Mouse (Mus musculus) hindbrain, embryonic 16.5 days (tissue): Measurements from ENCODE around the gene Snupn. TPM values are rescaled to one million over a fixed set of nuclear protein-coding genes. Genes with fewer than 3 reads are reported as not detected.

Source experiments
- ATAC-seq: fragments of 200-750 bp; cut with Nextera tagmentation; 2 replicates; pipeline ENCODE4 v1.8.0; 2017; ENCODE audit warnings: moderate TSS enrichment, moderate library complexity
- H3K27ac ChIP-seq: fragments of 300-500 bp; sonication (generic); 2 replicates; pipeline ENCODE4 v1.5.1; 2014; ENCODE audit warnings: low read depth, mild to moderate bottlenecking, control low read depth, low read length, moderate library complexity
- H3K27me3 ChIP-seq: fragments of 300-500 bp; sonication (generic); replicated peaks from 2 replicates; pipeline ENCODE4 v1.6.1; 2014; ENCODE audit warnings: low read length; ENCODE audit not compliant: control insufficient read depth, insufficient read depth
- H3K36me3 ChIP-seq: fragments of 300-500 bp; sonication (generic); 2 replicates; pipeline ENCODE4 v1.6.1; 2014; ENCODE audit warnings: mild to moderate bottlenecking, low read length, moderate library complexity, mixed read lengths; ENCODE audit not compliant: control insufficient read depth, insufficient read depth
- H3K4me1 ChIP-seq: fragments of 300-500 bp; sonication (generic); 2 replicates; pipeline ENCODE4 v1.6.1; 2014; ENCODE audit warnings: low read depth, low read length; ENCODE audit not compliant: control insufficient read depth, insufficient read depth
- H3K4me2 ChIP-seq: fragments of 300-500 bp; sonication (generic); 2 replicates; pipeline ENCODE4 v1.6.1; 2014; ENCODE audit warnings: mild to moderate bottlenecking, low read length, control low read depth, moderate library complexity
- H3K4me3 ChIP-seq: fragments of 300-500 bp; sonication (generic); 2 replicates; pipeline ENCODE4 v1.5.1; 2014; ENCODE audit warnings: mild to moderate bottlenecking, low read length, control low read depth, moderate library complexity
- H3K9ac ChIP-seq: fragments of 300-500 bp; sonication (generic); 2 replicates; pipeline ENCODE4 v1.6.1; 2014; ENCODE audit warnings: low read depth, mild to moderate bottlenecking, control low read depth, low read length, moderate library complexity
- H3K9me3 ChIP-seq: fragments of 300-500 bp; sonication (generic); 2 replicates; pipeline ENCODE4 v1.6.1; 2014; ENCODE audit warnings: mild to moderate bottlenecking, low read length, moderate library complexity; ENCODE audit not compliant: control insufficient read depth
- WGBS: fragments of 180-500 bp; shearing (Covaris S2); extraction: QIAGEN DNeasy Blood & Tissue Kit; methylation state at CpG from one replicate; pipeline ENCODE4 v1.1.7; 2014; 5-methylcytosine and 5-hydroxymethylcytosine counted together
- polyA plus RNA-seq: library from polyadenylated mRNA; unstranded; fragments of >200 nt; fragmentation: Nextera tagmentation; extraction: Ambion mirVana; gene quantifications from 2 replicates; pipeline ENCODE4 v1.2.1, GENCODE M21; 2015

The Snupn gene
- polyA plus RNA-seq, 1 experiment from 2014 or later: 28.9 TPM

DNA sequence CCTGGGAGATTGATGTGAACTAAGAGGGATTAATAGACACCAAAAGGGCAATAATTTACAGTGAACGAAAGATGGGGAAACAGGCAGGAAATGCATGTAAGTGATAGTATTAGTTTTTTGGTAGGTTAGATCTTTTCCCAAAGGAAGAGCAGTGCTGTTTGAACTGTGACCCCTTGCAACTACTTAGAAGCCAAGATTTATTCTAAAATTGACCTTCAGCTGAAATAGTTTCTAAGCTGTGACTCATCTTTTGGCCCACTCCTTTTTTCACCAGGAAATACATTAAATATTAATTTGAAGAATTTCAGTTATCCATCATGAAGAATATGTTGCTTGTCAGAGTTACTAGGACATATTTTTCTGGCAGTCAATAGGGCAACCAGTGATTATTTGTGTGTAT lies 63.1 kb downstream of the Snupn start:
- H3K4me3 ChIP-seq: no peak overlapping the region
- no peak for ATAC-seq
- H3K4me2 ChIP-seq: no peak overlapping the region
- H3K36me3 ChIP-seq: peaks cover 8% of the 10 kb centered on the region
- no peaks in the 10 kb centered on the region for H3K4me1 ChIP-seq
- WGBS: 78% methylated on average over 1 of the region's 1 CpGs
- H3K9ac ChIP-seq: no peak overlapping the region
- H3K27me3 ChIP-seq: no peaks in the 10 kb centered on the region
- no peak overlapping the region for H3K27ac ChIP-seq
- H3K9me3 ChIP-seq: peaks cover 3% of the 10 kb centered on the region; the same call in 1 of the 2 replicates

DNA sequence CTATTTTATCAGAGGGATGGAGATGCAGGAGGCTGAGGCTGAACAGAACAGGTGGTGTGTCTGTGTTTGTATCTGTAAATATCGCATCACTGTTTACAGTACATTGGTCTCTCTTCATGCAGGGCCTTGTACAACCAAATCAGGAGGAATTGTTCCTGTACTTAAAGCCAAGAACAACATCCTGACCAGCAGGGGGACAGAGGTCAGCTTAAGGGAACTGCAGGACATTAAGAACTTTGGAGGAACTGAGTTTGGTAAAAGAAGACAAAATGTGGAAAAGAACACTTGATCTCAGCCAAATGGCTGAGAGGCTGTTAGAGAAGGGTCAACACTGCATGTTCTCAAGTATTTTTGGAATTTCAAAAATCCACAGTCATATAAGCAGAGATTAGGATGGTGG lies 64.1 kb downstream of the Snupn start:
- Histone ChIP-seq H3K9me3 (peaks cover 3% of the 10 kb centered on the region; the same call in 1 of the 2 replicates), H3K4me1 (no peaks in the 10 kb centered on the region), H3K27ac (no peak overlapping the region), H3K4me3 (no peak overlapping the region), H3K27me3 (no peaks in the 10 kb centered on the region), H3K9ac (no peak overlapping the region), H3K36me3 (peaks cover 8% of the 10 kb centered on the region), H3K4me2 (no peak overlapping the region)
- ATAC-seq: no peak
- WGBS: 92% methylated on average over 1 of the region's 1 CpGs

DNA sequence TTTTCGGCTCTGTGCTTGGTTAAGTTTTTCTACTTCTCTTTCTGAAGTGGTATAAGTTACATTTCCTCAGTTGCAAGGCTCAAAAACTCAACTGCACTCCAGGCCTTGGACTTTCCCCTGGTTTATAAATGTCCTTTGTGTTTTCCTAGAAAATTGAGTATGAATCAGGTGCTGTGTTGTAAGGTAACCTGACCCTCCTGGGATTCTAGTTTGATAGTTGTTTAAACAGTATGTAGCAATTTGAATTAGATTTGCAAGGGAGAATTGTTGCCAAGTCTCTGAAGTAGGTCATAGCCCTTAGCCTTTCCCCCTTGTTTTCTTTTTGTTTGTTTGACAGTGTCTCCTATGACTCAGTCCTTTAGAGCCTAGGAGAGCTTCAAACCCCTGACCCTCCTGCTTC lies 67.0 kb downstream of the Snupn start:
- ATAC-seq: no peak
- Histone ChIP-seq H3K4me3 (no peak overlapping the region), H3K4me1 (no peaks in the 10 kb centered on the region), H3K27ac (no peak overlapping the region), H3K36me3 (peaks cover 15% of the 10 kb centered on the region), H3K9me3 (peaks cover 3% of the 10 kb centered on the region; the same call in 1 of the 2 replicates), H3K9ac (no peak overlapping the region), H3K27me3 (no peaks in the 10 kb centered on the region), H3K4me2 (no peak overlapping the region)
- 78% methylated on average over 1 of the region's 1 CpGs for WGBS

DNA sequence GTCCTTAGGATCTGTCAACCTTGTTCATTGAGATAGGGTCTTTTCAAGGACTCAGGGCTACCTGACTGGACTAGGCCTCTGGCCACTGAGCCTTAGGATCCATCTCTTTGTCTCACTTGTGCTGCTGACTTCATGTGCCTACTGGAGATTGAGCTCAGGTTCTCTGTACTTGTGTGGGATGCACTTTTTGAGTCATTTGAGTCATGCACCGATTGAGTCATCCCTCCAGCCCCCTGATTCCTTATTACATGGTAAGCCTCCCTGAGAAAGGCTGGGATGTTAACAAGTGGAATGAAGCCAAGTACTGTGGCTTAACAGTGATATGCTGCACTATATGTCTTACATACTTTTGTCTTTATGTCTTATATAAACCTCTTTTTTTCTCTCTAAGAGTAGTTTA lies 81.1 kb downstream of the Snupn start:
- WGBS: 89% methylated on average over 1 of the region's 1 CpGs
- Histone ChIP-seq H3K4me2 (no peak overlapping the region), H3K9ac (no peak overlapping the region), H3K36me3 (peaks cover 27% of the 10 kb centered on the region), H3K4me1 (no peaks in the 10 kb centered on the region), H3K4me3 (no peak overlapping the region), H3K27ac (no peak overlapping the region), H3K27me3 (no peaks in the 10 kb centered on the region), H3K9me3 (no peaks in the 10 kb centered on the region)
- ATAC-seq: no peak

Other genes with a start within 250 kb of the Snupn start
- 79.4 and 80.7 TPM in 2 replicates for gene Lingo1, start 154.4 kb upstream of the Snupn start, polyA plus RNA-seq
- 0.20 TPM in 1 of 2 replicates, not detected in the other for gene Odf3l1, start 86.2 kb upstream of the Snupn start, polyA plus RNA-seq
- gene Cspg4, start 85.8 kb upstream of the Snupn start, polyA plus RNA-seq: 10.7 and 10.8 TPM in 2 replicates
- 3.0 and 3.8 TPM in 2 replicates for gene Snx33, start 22.5 kb upstream of the Snupn start, polyA plus RNA-seq
- gene Imp3, start 13.4 kb upstream of the Snupn start, polyA plus RNA-seq: 66.8 and 66.9 TPM in 2 replicates
- gene Ptpn9, start 44.0 kb downstream of the Snupn start, polyA plus RNA-seq: 22.9 and 24.6 TPM in 2 replicates
- 19.6 and 20.7 TPM in 2 replicates for gene Sin3a, start 121.2 kb downstream of the Snupn start, polyA plus RNA-seq
- gene Man2c1, start 179.8 kb downstream of the Snupn start, polyA plus RNA-seq: 77.2 and 88.7 TPM in 2 replicates
- gene Neil1, start 197.4 kb downstream of the Snupn start, polyA plus RNA-seq: 8.2 and 8.7 TPM in 2 replicates
- 166 and 185 TPM in 2 replicates for gene Commd4, start 207.5 kb downstream of the Snupn start, polyA plus RNA-seq